Mouse (Mus musculus) c-Kit-positive CD71-negative TER-119-negative erythroid progenitor cells, embryonic 14.5 days (primary cell): ENCODE data around the gene Foxf1.

Source experiments
- DNase-seq: peaks from one replicate; pipeline ENCODE4 v3.0.0-alpha.2; 2013; ENCODE audit warnings: low read depth

Gene Foxf1

DNA sequence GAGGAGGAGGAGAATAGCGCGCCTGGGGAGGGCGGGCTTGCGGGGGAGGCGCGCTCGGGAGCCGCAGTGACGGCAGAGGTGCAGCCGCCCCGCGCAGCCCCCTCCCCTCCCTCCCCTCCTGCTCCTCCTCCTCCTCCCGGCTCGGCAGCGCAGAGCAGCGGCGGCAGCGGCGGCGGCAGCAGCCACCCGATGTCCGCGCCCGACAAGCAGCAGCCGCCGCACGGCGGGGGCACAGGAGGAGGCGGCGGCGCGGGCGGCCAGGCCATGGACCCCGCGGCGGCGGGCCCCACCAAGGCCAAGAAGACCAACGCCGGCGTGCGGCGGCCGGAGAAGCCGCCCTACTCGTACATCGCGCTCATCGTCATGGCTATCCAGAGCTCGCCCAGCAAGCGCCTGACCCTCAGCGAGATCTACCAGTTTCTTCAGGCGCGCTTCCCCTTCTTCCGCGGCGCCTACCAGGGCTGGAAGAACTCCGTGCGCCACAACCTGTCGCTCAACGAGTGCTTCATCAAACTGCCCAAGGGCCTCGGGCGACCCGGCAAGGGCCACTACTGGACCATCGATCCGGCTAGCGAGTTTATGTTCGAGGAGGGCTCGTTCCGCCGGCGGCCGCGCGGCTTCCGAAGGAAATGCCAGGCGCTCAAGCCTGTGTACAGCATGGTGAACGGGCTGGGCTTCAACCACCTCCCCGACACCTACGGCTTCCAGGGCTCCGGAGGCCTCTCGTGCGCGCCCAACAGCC lies at the start of gene Foxf1:
Foxf1 (plus strand) TSS at position 177 of the 742 bp plus-strand sequence.
- no peak for DNase-seq

DNA sequence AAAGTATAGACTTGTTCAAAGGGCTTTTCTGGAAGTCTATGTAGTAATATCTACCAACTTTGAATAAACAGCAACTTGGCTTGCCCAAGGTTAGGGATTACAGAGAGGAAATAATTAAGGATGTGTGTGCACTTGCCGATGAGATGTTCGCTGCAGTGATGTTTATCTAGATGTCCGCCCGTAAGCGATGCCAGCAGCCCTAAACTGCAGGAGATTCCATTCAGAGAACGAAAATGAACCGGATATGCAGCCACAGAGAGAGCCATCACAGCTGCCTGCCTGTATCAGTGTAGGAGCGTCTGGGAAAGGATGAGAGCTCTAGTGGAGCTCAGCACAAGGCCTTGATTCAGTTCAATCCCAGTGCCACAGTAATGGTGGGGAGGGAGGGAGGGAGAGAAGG lies 48.6 kb upstream of the Foxf1 start:
- no peak for DNase-seq

GRCm38 (mm10) chr8:121043719-121044440 lies 40.3 kb upstream of the Foxf1 start:
- no peak for DNase-seq

- no peak for DNase-seq
These were observed 36.7 kb upstream of the Foxf1 start for GRCm38 (mm10) chr8:121047441-121047840.

- DNase-seq, result no peak
These were observed 26.1 kb upstream of the Foxf1 start for GRCm38 (mm10) chr8:121058081-121058480.

- DNase-seq, result no peak
These were observed 25.1 kb upstream of the Foxf1 start for GRCm38 (mm10) chr8:121059098-121059497.

DNA sequence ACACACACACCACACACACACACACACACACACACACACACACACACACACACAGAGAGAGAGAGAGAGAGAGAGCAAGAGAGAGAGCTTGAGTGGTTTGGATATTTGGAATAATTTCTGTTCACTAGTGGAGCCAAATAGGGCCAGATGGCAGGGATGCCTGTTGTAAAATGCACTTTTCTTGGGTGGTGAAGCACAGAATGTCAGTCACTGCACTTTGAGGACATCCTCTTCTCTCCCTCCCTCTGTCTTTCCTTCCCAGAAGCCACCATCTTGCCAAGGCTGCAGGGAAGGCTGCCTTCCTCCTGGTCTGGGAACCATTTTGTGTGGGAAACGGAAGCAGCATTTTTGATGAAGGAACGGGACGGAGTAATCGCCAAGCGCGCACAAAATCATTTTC lies 21.7 kb upstream of the Foxf1 start:
- no peak for DNase-seq

DNA sequence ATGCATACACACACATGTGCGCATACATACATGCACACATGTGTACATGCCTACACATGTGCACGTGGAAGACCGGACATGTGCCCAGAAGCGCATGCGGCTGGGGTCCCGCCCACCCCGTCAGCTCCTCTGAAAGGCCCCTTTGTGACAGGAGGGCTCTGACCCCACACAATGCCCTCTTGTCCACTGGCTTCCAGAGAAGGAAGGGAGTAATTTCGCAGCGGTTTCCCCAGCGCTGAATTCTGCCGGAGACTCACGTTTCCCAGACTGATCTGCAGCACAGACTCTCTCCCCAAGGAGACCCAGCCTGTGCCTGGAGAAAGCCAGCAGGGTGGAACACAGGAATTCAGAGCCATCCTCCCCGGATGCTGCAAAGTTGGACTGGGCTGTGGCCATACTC lies 20.5 kb upstream of the Foxf1 start:
- DNase-seq, result no peak

GRCm38 (mm10) chr8:121071454-121071853 lies 12.7 kb upstream of the Foxf1 start:
- no peak for DNase-seq

DNA sequence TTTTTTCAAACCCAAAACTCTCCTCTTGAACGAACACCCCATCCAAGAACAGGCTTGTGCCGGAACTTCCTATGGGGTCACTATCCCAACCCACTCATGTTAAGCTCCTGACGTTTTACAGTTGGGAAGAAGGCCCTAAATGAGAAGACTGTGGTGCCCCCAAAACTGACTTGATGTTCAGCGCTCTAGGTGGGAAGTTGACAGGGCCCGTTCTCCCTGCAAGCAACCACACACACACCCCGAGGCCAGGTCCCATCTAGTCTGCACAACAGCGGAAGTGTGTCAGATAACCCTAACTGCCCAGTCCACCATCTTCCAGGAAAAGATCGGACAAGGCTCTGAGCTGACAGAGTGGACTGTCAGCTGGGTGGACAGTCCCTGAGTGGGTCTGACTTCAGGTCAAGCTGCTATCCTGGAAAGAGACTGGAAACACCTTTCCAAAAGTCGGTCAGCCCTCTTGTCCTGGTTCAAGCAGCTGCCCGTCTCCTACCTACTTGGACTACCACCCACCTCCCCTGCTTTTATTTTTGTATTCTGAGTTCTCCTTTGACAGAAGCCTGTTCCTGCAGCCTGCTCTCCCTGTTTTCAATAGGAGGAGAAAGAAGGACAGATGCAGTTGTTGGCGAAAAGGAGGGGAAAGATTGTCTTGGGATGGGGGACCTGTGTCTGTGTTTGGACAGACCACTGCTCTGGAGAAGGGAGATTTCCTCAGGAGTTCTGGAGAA lies 11.6 kb upstream of the Foxf1 start:
- no peak for DNase-seq

GRCm38 (mm10) chr8:121073174-121074107 lies 10.7 kb upstream of the Foxf1 start:
- no peak for DNase-seq

GRCm38 (mm10) chr8:121074108-121074847 lies 9.9 kb upstream of the Foxf1 start:
- no peak for DNase-seq

DNA sequence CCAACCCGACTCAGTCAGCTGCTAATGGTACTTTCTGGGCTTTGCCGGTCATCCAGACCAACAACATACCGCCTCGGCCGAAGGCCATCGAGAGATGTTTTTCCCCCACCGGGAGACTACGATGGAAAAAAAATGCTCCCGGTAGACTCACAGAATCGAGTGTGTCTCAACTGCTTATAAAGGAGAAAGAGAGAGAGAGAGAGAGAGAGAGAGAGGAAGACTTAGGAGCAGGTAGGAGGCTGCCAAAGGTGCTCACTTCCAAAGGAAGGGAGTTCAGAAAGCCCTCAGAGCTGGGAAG lies 9.4 kb upstream of the Foxf1 start:
- no peak for DNase-seq

GRCm38 (mm10) chr8:121075936-121076335 lies 8.2 kb upstream of the Foxf1 start:
- DNase-seq, result no peak

- DNase-seq, result no peak
These were observed 7.6 kb upstream of the Foxf1 start for GRCm38 (mm10) chr8:121076555-121076954.

GRCm38 (mm10) chr8:121078721-121079120 lies 5.5 kb upstream of the Foxf1 start:
- no peak for DNase-seq

DNA sequence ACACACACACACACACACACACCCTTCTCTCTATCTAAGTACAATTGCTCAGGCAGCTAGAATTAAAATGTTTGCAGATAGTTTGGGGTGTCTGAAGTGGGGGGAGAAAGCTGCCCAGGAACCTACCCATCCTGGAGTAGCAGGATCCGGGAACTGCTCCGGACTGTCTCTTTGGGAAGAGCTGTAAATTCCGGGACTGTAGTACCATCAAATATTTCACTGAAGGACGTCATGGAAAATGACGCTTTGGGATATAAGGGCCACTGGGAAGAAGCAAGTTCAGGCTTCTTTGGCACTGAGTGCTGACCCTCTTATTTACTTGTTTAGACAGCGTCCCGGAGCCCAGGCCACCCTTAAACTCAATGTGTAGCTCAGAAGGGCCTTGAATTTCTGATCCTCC lies 5.0 kb upstream of the Foxf1 start:
- no peak for DNase-seq

- DNase-seq, result no peak
These were observed 4.2 kb upstream of the Foxf1 start for GRCm38 (mm10) chr8:121079944-121080343.

- DNase-seq, result no peak
These were observed 3.7 kb upstream of the Foxf1 start for GRCm38 (mm10) chr8:121080361-121081090.

DNA sequence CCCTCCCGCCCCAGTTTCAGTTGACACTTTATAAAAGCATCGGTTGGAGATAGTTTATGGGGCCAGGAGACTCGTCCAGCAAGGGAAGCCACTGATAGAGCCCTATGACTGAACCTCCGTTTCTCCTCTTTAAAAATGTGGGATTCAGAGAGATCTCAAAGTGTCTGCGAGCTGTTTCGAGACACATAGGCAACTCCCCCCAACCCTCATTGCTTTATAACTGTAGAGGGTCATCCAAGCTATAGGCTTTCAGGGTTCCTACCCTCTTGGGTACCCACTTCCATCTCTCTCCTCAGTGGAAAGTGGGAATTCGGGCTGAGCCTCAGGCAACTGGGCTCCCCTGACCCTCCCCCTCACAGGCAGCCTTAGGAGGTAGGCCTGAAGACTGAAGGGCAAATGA lies 2.8 kb upstream of the Foxf1 start:
- no peak for DNase-seq
